Mouse (Mus musculus) embryonic fibroblast, embryonic 13.5 days (primary cell): ENCODE measurements around the gene Galnt3. TPM values are rescaled to one million over a fixed set of nuclear protein-coding genes. Genes with fewer than 3 reads are reported as not detected.
A peak's percentile ranks its signal among the peaks of the same experiment; 100 is the strongest.

ENCODE experiments used
- H3K27ac ChIP-seq: 2 replicates; pipeline ENCODE4 v1.5.1; 2012; ENCODE audit warnings: low read length, control low read depth, inconsistent platforms; ENCODE audit not compliant: insufficient read depth
- H3K4me1 ChIP-seq: 2 replicates; pipeline ENCODE4 v1.6.1; 2011; ENCODE audit warnings: low read length; ENCODE audit not compliant: control insufficient read depth, insufficient read depth
- H3K4me3 ChIP-seq: 2 replicates; pipeline ENCODE4 v1.5.1; 2011; ENCODE audit warnings: mild to moderate bottlenecking, control low read depth, low read length; ENCODE audit not compliant: insufficient read depth
- CTCF ChIP-seq: IDR thresholded peaks from 2 replicates; pipeline ENCODE4 v1.5.1; 2011; ENCODE audit warnings: mild to moderate bottlenecking, control low read depth, low read length, moderate library complexity, borderline replicate concordance; ENCODE audit not compliant: insufficient read depth
- POLR2A ChIP-seq: IDR thresholded peaks from 2 replicates; pipeline ENCODE4 v1.6.1; 2011; ENCODE audit warnings: low read depth, mild to moderate bottlenecking, control low read depth, low read length, moderate library complexity
- polyA plus RNA-seq: library from polyadenylated mRNA; stranded (reverse); fragments of >200 nt; gene quantifications from 2 replicates; pipeline ENCODE4 v1.2.4, GENCODE M21; 2011; ENCODE audit warnings: low read depth; ENCODE audit not compliant: missing spikeins, insufficient read length

Galnt3 gene
- 3.0 and 3.7 TPM in 2 replicates for polyA plus RNA-seq

- TF ChIP-seq POLR2A = no peak
- no peak for TF ChIP-seq CTCF
- Histone ChIP-seq H3K4me1 (no peaks in the 10 kb centered on the region), H3K4me3 (peak within 1 kb of the TSS; percentile 64), H3K27ac (no peak within 1 kb of the TSS)
Measured at GRCm38 (mm10) chr2:66124591-66125271, at the start of gene Galnt3. Gene Galnt3 (minus strand): TSS chr2:66124994.

- Histone ChIP-seq H3K27ac (no peak overlapping the region), H3K4me3 (no peak overlapping the region), H3K4me1 (peaks cover 3% of the 10 kb centered on the region; the same call in 1 of the 2 replicates)
- TF ChIP-seq POLR2A (no peak), CTCF (no peak)
Measured at GRCm38 (mm10) chr2:66173134-66173533, 48.3 kb upstream of the Galnt3 start.

GRCm38 (mm10) chr2:66171643-66172042 lies 46.8 kb upstream of the Galnt3 start:
- TF ChIP-seq CTCF = no peak
- TF ChIP-seq POLR2A = no peak

GRCm38 (mm10) chr2:66170721-66171120 lies 45.9 kb upstream of the Galnt3 start:
- TF ChIP-seq POLR2A (no peak), CTCF (no peak)

More at GRCm38 (mm10) chr2:66171643-66172042, 46.8 kb upstream of the Galnt3 start:
- Histone ChIP-seq H3K4me3 (no peak overlapping the region), H3K4me1 (peaks cover 3% of the 10 kb centered on the region; the same call in 1 of the 2 replicates), H3K27ac (no peak overlapping the region)

GRCm38 (mm10) chr2:66165025-66165424 lies 40.2 kb upstream of the Galnt3 start:
- H3K27ac ChIP-seq = no peak overlapping the region
- no peak for TF ChIP-seq CTCF
- no peak for TF ChIP-seq POLR2A
- H3K4me1 ChIP-seq = peaks cover under 1% of the 10 kb centered on the region; the same call in 1 of the 2 replicates
- H3K4me3 ChIP-seq = no peak overlapping the region

More at GRCm38 (mm10) chr2:66170721-66171120, 45.9 kb upstream of the Galnt3 start:
- Histone ChIP-seq H3K27ac (no peak overlapping the region), H3K4me3 (no peak overlapping the region), H3K4me1 (peaks cover 3% of the 10 kb centered on the region; the same call in 1 of the 2 replicates)

- no peak overlapping the region for H3K27ac ChIP-seq
- TF ChIP-seq POLR2A (no peak), CTCF (no peak)
- H3K4me1 ChIP-seq = no peaks in the 10 kb centered on the region
- no peak overlapping the region for H3K4me3 ChIP-seq
Measured at GRCm38 (mm10) chr2:66158140-66158915, 33.5 kb upstream of the Galnt3 start.

- no peak for TF ChIP-seq POLR2A
- no peak for TF ChIP-seq CTCF
- Histone ChIP-seq H3K4me1 (no peaks in the 10 kb centered on the region), H3K27ac (no peak overlapping the region), H3K4me3 (no peak overlapping the region)
Measured at GRCm38 (mm10) chr2:66151436-66151835, 26.6 kb upstream of the Galnt3 start.

- Histone ChIP-seq H3K4me3 (no peak overlapping the region), H3K27ac (no peak overlapping the region), H3K4me1 (no peaks in the 10 kb centered on the region)
- TF ChIP-seq CTCF (no peak), POLR2A (no peak)
Measured at GRCm38 (mm10) chr2:66150531-66150930, 25.7 kb upstream of the Galnt3 start.

GRCm38 (mm10) chr2:66148654-66149230 lies 23.9 kb upstream of the Galnt3 start:
- H3K4me3 ChIP-seq = no peak overlapping the region
- no peak overlapping the region for H3K27ac ChIP-seq
- H3K4me1 ChIP-seq = peaks cover 4% of the 10 kb centered on the region; the same call in 1 of the 2 replicates
- TF ChIP-seq CTCF (no peak), POLR2A (no peak)
